Mouse (Mus musculus): Measurements from ENCODE around the gene Igfn1. TPM values are rescaled to one million over a fixed set of nuclear protein-coding genes. Genes with fewer than 3 reads are reported as not detected.
A peak's percentile ranks its signal among the peaks of the same experiment; 100 is the strongest.

Igfn1 gene
- polyA plus RNA-seq, 1 experiment from 2014 or later, result not detected

GRCm38 (mm10) chr1:135963177-135963576 lies 43.0 kb downstream of the Igfn1 start:
- no peaks in the 10 kb centered on the region for H3K9me3 ChIP-seq (ENCODE audit: control insufficient read depth, low read length)
- DNase-seq (ENCODE audit: low spot score), result no peak
- ATAC-seq (ENCODE audit: low FRiP score), result no peak
- no peak overlapping the region for H3K4me3 ChIP-seq (ENCODE audit: low read depth, low read length)
- WGBS, result 80% methylated on average over 5 of the region's 5 CpGs
- H3K9ac ChIP-seq (ENCODE audit: low read depth, low read length), result no peak overlapping the region
- H3K36me3 ChIP-seq (ENCODE audit: control insufficient read depth, insufficient read depth, low read length), result no peaks in the 10 kb centered on the region
- H3K27me3 ChIP-seq (ENCODE audit: control insufficient read depth, insufficient read depth, low read length), result no peaks in the 10 kb centered on the region
- H3K27ac ChIP-seq (ENCODE audit: low read depth, low read length), result no peak overlapping the region
- no peak overlapping the region for H3K4me2 ChIP-seq (replicated peaks; ENCODE audit: low read depth, low read length)
- no peaks in the 10 kb centered on the region for H3K4me1 ChIP-seq (replicated peaks; ENCODE audit: control insufficient read depth, insufficient read depth, low read length)

DNA sequence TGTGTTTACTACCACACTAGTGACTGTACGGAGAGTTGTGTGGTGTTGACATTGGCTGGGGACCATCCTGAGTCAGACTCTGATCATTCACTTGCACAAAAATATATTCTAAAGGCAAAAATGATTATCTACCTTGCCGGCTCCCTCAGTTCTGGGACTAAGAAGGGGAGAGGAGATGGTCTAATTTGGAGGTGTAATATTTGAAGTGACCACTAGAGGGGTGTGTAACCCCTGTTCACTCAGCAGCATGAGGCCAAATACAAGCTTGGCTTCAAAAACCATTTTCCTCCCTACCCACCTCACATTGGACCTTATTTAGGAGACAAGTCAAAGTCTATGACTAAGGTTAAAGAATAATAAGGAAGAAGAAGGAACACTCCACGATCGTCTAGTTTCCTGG lies 47.7 kb downstream of the Igfn1 start:
- WGBS, result 55% methylated on average over 4 of the region's 4 CpGs
- no peaks in the 10 kb centered on the region for H3K4me1 ChIP-seq (replicated peaks; ENCODE audit: control insufficient read depth, insufficient read depth, low read length)
- ATAC-seq (ENCODE audit: low FRiP score) (no peak), DNase-seq (ENCODE audit: low spot score) (peak; percentile 68)
- no peaks in the 10 kb centered on the region for H3K36me3 ChIP-seq (ENCODE audit: control insufficient read depth, insufficient read depth, low read length)
- H3K4me3 ChIP-seq (ENCODE audit: low read depth, low read length), result no peak overlapping the region
- H3K4me2 ChIP-seq (replicated peaks; ENCODE audit: low read depth, low read length), result no peak overlapping the region
- no peak overlapping the region for H3K9ac ChIP-seq (ENCODE audit: low read depth, low read length)
- no peaks in the 10 kb centered on the region for H3K27me3 ChIP-seq (ENCODE audit: control insufficient read depth, insufficient read depth, low read length)
- no peaks in the 10 kb centered on the region for H3K9me3 ChIP-seq (ENCODE audit: control insufficient read depth, low read length)
- H3K27ac ChIP-seq (ENCODE audit: low read depth, low read length), result no peak overlapping the region

GRCm38 (mm10) chr1:135948871-135949270 lies 57.3 kb downstream of the Igfn1 start:
- Histone ChIP-seq H3K9me3 (ENCODE audit: control insufficient read depth, low read length) (no peaks in the 10 kb centered on the region), H3K4me2 (replicated peaks; ENCODE audit: low read depth, low read length) (no peak overlapping the region), H3K27ac (ENCODE audit: low read depth, low read length) (no peak overlapping the region), H3K36me3 (ENCODE audit: control insufficient read depth, insufficient read depth, low read length) (no peaks in the 10 kb centered on the region), H3K4me1 (replicated peaks; ENCODE audit: control insufficient read depth, insufficient read depth, low read length) (no peaks in the 10 kb centered on the region), H3K9ac (ENCODE audit: low read depth, low read length) (no peak overlapping the region), H3K27me3 (ENCODE audit: control insufficient read depth, insufficient read depth, low read length) (no peaks in the 10 kb centered on the region), H3K4me3 (ENCODE audit: low read depth, low read length) (no peak overlapping the region)
- ATAC-seq (ENCODE audit: low FRiP score) (no peak), DNase-seq (ENCODE audit: low spot score) (no peak)
- WGBS, result 68% methylated on average over 2 of the region's 2 CpGs

DNA sequence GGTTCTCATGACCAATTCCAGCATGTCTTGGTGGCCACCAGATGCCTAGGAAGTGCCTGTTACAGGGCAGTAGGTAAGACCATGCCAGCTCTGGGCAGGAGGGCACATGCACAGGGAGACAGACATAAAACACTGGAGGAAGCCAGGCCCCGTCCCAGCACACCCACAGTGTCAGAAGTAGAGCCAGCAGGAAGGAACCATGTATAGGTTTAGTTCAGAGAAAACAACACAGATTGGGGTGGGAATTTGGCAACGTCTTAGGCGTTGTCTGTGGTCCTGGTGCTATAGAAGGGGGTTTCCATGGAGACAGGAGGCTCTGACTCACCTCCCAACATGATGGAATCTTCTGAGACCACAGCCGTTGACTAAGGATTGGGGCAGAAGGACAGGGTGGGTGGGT lies 59.9 kb downstream of the Igfn1 start:
- Histone ChIP-seq H3K4me2 (replicated peaks; ENCODE audit: low read depth, low read length) (no peak overlapping the region), H3K4me3 (ENCODE audit: low read depth, low read length) (no peak overlapping the region), H3K27ac (ENCODE audit: low read depth, low read length) (no peak overlapping the region), H3K27me3 (ENCODE audit: control insufficient read depth, insufficient read depth, low read length) (no peaks in the 10 kb centered on the region), H3K4me1 (replicated peaks; ENCODE audit: control insufficient read depth, insufficient read depth, low read length) (no peaks in the 10 kb centered on the region), H3K9ac (ENCODE audit: low read depth, low read length) (no peak overlapping the region), H3K9me3 (ENCODE audit: control insufficient read depth, low read length) (no peaks in the 10 kb centered on the region), H3K36me3 (ENCODE audit: control insufficient read depth, insufficient read depth, low read length) (no peaks in the 10 kb centered on the region)
- no peak for DNase-seq (ENCODE audit: low spot score)
- WGBS, result 72% methylated on average over 4 of the region's 4 CpGs
- no peak for ATAC-seq (ENCODE audit: low FRiP score)

- ATAC-seq (ENCODE audit: low FRiP score), result 0 out of 2 replicates have a peak, but pooled peaks have one; percentile 27
- Histone ChIP-seq H3K9me3 (ENCODE audit: control insufficient read depth, low read length) (no peaks in the 10 kb centered on the region), H3K27me3 (ENCODE audit: control insufficient read depth, insufficient read depth, low read length) (no peaks in the 10 kb centered on the region), H3K4me2 (replicated peaks; ENCODE audit: low read depth, low read length) (no peak overlapping the region), H3K4me1 (replicated peaks; ENCODE audit: control insufficient read depth, insufficient read depth, low read length) (no peaks in the 10 kb centered on the region), H3K9ac (ENCODE audit: low read depth, low read length) (no peak overlapping the region), H3K27ac (ENCODE audit: low read depth, low read length) (no peak overlapping the region), H3K4me3 (ENCODE audit: low read depth, low read length) (no peak overlapping the region), H3K36me3 (ENCODE audit: control insufficient read depth, insufficient read depth, low read length) (no peaks in the 10 kb centered on the region)
- DNase-seq (ENCODE audit: low spot score), result peak; percentile 71
- 13% methylated on average over 7 of the region's 7 CpGs for WGBS
These were observed 60.4 kb downstream of the Igfn1 start for GRCm38 (mm10) chr1:135945711-135946110.

GRCm38 (mm10) chr1:135944526-135945259 lies 61.4 kb downstream of the Igfn1 start:
- H3K9ac ChIP-seq (ENCODE audit: low read depth, low read length), result no peak overlapping the region
- no peak overlapping the region for H3K4me2 ChIP-seq (replicated peaks; ENCODE audit: low read depth, low read length)
- no peaks in the 10 kb centered on the region for H3K9me3 ChIP-seq (ENCODE audit: control insufficient read depth, low read length)
- no peaks in the 10 kb centered on the region for H3K27me3 ChIP-seq (ENCODE audit: control insufficient read depth, insufficient read depth, low read length)
- 49% methylated on average over 12 of the region's 12 CpGs for WGBS
- no peaks in the 10 kb centered on the region for H3K36me3 ChIP-seq (ENCODE audit: control insufficient read depth, insufficient read depth, low read length)
- H3K27ac ChIP-seq (ENCODE audit: low read depth, low read length), result no peak overlapping the region
- no peak overlapping the region for H3K4me3 ChIP-seq (ENCODE audit: low read depth, low read length)
- H3K4me1 ChIP-seq (replicated peaks; ENCODE audit: control insufficient read depth, insufficient read depth, low read length), result no peaks in the 10 kb centered on the region
- ATAC-seq (ENCODE audit: low FRiP score) (peak; percentile 33; the same call in 1 of the 2 replicates), DNase-seq (ENCODE audit: low spot score) (peak; percentile 91)

DNA sequence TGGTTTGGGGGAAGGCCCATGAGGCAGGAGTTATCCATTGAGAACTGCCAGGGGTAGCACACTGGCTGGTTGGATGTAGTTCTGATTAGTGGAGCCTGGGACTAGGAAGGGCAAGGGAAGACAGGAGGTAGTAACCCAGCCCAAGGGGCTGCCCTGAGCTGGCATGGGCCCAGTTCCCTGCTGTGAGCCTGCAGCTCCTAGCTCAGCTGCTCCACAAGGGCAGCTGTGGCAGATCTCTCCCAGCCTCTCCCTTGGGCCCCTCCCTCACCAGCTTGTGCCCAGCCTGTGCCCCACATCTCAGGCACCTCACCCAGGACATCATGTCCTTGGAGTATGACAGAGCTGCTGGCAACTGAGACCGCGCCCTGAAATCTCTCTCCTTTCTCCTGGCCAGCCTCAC lies 62.4 kb downstream of the Igfn1 start:
- Histone ChIP-seq H3K9ac (ENCODE audit: low read depth, low read length) (no peak overlapping the region), H3K4me2 (replicated peaks; ENCODE audit: low read depth, low read length) (no peak overlapping the region), H3K27me3 (ENCODE audit: control insufficient read depth, insufficient read depth, low read length) (no peaks in the 10 kb centered on the region), H3K9me3 (ENCODE audit: control insufficient read depth, low read length) (no peaks in the 10 kb centered on the region), H3K4me1 (replicated peaks; ENCODE audit: control insufficient read depth, insufficient read depth, low read length) (no peaks in the 10 kb centered on the region), H3K27ac (ENCODE audit: low read depth, low read length) (no peak overlapping the region), H3K36me3 (ENCODE audit: control insufficient read depth, insufficient read depth, low read length) (no peaks in the 10 kb centered on the region), H3K4me3 (ENCODE audit: low read depth, low read length) (no peak overlapping the region)
- no peak for DNase-seq (ENCODE audit: low spot score)
- 97% methylated on average over 2 of the region's 2 CpGs for WGBS
- no peak for ATAC-seq (ENCODE audit: low FRiP score)

GRCm38 (mm10) chr1:135942116-135942515 lies 64.0 kb downstream of the Igfn1 start:
- DNase-seq (ENCODE audit: low spot score), result no peak
- no peak overlapping the region for H3K27ac ChIP-seq (ENCODE audit: low read depth, low read length)
- no peak overlapping the region for H3K9ac ChIP-seq (ENCODE audit: low read depth, low read length)
- no peak for ATAC-seq (ENCODE audit: low FRiP score)
- 39% methylated on average over 7 of the region's 7 CpGs for WGBS
- no peaks in the 10 kb centered on the region for H3K9me3 ChIP-seq (ENCODE audit: control insufficient read depth, low read length)
- H3K27me3 ChIP-seq (ENCODE audit: control insufficient read depth, insufficient read depth, low read length), result no peaks in the 10 kb centered on the region
- no peaks in the 10 kb centered on the region for H3K36me3 ChIP-seq (ENCODE audit: control insufficient read depth, insufficient read depth, low read length)
- H3K4me3 ChIP-seq (ENCODE audit: low read depth, low read length), result no peak overlapping the region
- H3K4me1 ChIP-seq (replicated peaks; ENCODE audit: control insufficient read depth, insufficient read depth, low read length), result no peaks in the 10 kb centered on the region
- no peak overlapping the region for H3K4me2 ChIP-seq (replicated peaks; ENCODE audit: low read depth, low read length)

GRCm38 (mm10) chr1:135941259-135942006 lies 64.7 kb downstream of the Igfn1 start:
- Histone ChIP-seq H3K4me2 (replicated peaks; ENCODE audit: low read depth, low read length) (no peak overlapping the region), H3K4me1 (replicated peaks; ENCODE audit: control insufficient read depth, insufficient read depth, low read length) (no peaks in the 10 kb centered on the region), H3K4me3 (ENCODE audit: low read depth, low read length) (no peak overlapping the region), H3K27ac (ENCODE audit: low read depth, low read length) (no peak overlapping the region), H3K27me3 (ENCODE audit: control insufficient read depth, insufficient read depth, low read length) (no peaks in the 10 kb centered on the region), H3K9ac (ENCODE audit: low read depth, low read length) (no peak overlapping the region), H3K9me3 (ENCODE audit: control insufficient read depth, low read length) (no peaks in the 10 kb centered on the region), H3K36me3 (ENCODE audit: control insufficient read depth, insufficient read depth, low read length) (no peaks in the 10 kb centered on the region)
- 68% methylated on average over 6 of the region's 6 CpGs for WGBS
- DNase-seq (ENCODE audit: low spot score) (no peak), ATAC-seq (ENCODE audit: low FRiP score) (no peak)

Data from hindbrain, embryonic 11.5 days (tissue).